Mouse (Mus musculus): ENCODE results near the gene Slc9a5.

DNA sequence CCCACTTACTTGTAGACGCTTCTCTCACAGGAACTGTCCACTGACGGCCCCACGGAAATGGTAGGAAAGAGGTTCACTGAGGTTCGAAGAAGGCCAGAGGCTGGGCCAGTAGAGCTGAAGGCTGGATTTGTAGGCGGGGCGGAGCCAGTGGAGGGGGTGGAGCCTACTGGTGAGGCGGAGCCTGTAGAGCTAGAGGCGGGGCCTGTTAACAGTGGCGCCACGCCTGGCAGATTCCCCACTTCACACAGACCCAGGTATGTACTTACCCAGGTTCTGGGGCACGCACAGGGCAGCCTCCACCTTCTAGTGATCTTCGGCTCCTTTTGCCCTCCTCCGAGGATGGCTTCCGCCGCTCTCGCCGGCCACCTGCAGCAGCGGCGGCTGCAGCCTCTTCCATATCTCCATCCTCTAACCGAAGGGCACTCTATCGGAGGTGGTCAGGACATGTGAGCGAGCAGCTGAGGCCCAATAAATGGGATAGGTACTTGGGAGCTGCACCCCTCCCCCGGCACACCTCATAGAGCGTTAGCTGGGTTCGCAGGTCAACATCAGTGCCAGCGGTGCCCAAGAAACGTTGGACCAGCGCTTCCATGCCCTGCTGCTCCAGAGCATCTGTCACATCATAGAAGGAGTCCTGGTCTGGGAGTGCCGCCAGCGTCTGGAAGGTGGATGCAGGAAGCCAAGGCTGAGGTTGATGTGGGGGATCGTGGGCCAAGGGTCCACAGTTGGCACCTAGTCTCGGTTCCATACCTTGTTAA lies 12.1 kb upstream of the Slc9a5 start:
- TF ChIP-seq POLR2A (IDR thresholded peaks at IDR 0.05; ENCODE audit: control insufficient read depth, low read depth, low read length) (no peak), CTCF (IDR thresholded peaks at IDR 0.05; ENCODE audit: control insufficient read depth, insufficient read depth, insufficient replicate concordance, low read depth, low read length) (no peak)
